Comparison of ENCODE assay signal across 9 mouse cellular contexts in the genomic region with DNA sequence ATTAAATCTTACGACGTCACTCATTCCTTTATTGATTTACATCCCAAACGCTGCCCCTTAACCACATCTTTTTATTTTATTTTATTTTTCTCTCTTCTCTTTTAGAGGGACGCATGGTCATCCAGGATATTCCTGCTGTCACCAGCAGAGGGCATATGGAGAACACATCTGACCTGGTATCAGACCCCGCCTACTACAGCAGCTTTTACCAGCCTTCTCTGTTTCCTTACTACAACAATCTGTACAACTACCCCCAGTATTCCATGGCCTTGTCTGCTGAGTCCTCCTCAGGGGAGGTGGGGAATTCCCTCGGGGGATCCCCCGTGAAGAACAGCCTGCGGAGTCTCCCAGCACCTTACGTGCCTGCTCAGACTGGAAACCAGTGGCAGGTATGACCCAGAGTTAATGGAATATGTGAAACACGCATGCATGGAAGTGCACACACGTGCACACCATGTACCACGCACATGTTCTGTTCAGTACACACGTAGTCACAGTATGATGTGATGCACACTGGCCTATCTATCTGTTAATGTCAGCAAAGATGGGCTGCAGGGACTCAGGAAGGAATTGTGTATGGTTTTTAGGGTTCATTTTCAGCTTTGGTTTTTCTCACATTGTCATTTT. TPM values are rescaled to one million over a fixed set of nuclear protein-coding genes. Genes with fewer than 3 reads are reported as not detected.
DNase-seq lines count a peak whose midpoint lies in the region; ATAC-seq and TF ChIP-seq lines count a peak whose summit lies in the region.
"Had no signal": no experiment of that assay in that cellular context is flagged by ENCODE, and none has a peak within 500 bp of the region (broad histone marks: within the 10 kb centered on the region; RNA-seq: fewer than 3 reads in every experiment).

No protein-coding gene starts in this region.

- peaks cover 9 to 55% of the 10 kb centered on the region in 2 experiments; a peak in 3 of 4 replicates for H3K4me1 ChIP-seq in CH12.LX (ENCODE audit: control insufficient read depth in 1 of 2, insufficient read depth in 2 of 2)
- H3K4me1 ChIP-seq in embryonic facial prominence, embryonic 11.5 days (ENCODE audit: control insufficient read depth, insufficient read depth, low read length): no peaks in the 10 kb centered on the region
- no peaks in the 10 kb centered on the region for H3K4me1 ChIP-seq in lung, adult 2 months (ENCODE audit: control insufficient read depth, insufficient read depth, low read length)

- peak; percentile 64 for DNase-seq in CH12.LX (ENCODE audit: extremely low read depth)
- DNase-seq in adrenal gland, adult 8-10 months: peak; percentile 24
- DNase-seq in embryonic facial prominence, embryonic 11.5 days (ENCODE audit: low spot score): peak; percentile 83
- DNase-seq in heart, postnatal 14 days: peak; percentile 34 to 63
- DNase-seq in layer of hippocampus, adult 11-12 months (ENCODE audit: low spot score): peak; percentile 60
- DNase-seq in lung, adult 2 months: peak; percentile 28
- DNase-seq in retina, embryonic 14.5 days (ENCODE audit: low spot score): peak; percentile 84

- H3K4me3 ChIP-seq in CH12.LX (replicated peaks in 1 of 3; ENCODE audit: low read depth in 2 of 3, low read length in 2 of 3, poor library complexity in 1 of 3): no peak overlapping the region
- H3K4me3 ChIP-seq in embryonic facial prominence, embryonic 11.5 days (ENCODE audit: low read depth, low read length): no peak overlapping the region
- H3K4me3 ChIP-seq in lung, adult 2 months (replicated peaks; ENCODE audit: extremely low read depth, low read depth, low read length): no peak overlapping the region

- H3K27ac ChIP-seq in CH12.LX (ENCODE audit: insufficient read depth, low read depth): no peak overlapping the region
- no peak overlapping the region for H3K27ac ChIP-seq in embryonic facial prominence, embryonic 11.5 days (replicated peaks; ENCODE audit: low read depth, low read length)

- H3K9ac ChIP-seq in CH12.LX (ENCODE audit: insufficient read depth, low read depth): no peak overlapping the region
- H3K9ac ChIP-seq in embryonic facial prominence, embryonic 11.5 days (replicated peaks; ENCODE audit: low read length): no peak overlapping the region

- intact Hi-C loops in heart, postnatal 14 days (cut with DNase I): loop anchor here (5.0 kb wide), 1 partner anchor 636 kb away; no protein-coding TSS in a partner anchor

- in situ Hi-C loops in CH12.LX (cut with MboI; ENCODE audit: low pct_ligation_motif_present, low pct_unique_long_range_greater_than_20kb, low sequenced_read_pairs): loop anchor here (5.0 kb wide), 1 partner anchor 91 kb away; no protein-coding TSS in a partner anchor

- peaks cover 10% of the 10 kb centered on the region for H3K9me3 ChIP-seq in CH12.LX (replicated peaks; ENCODE audit: low read length)
- H3K9me3 ChIP-seq in embryonic facial prominence, embryonic 11.5 days (replicated peaks; ENCODE audit: control insufficient read depth, low read length): no peaks in the 10 kb centered on the region

- 43% methylated on average over 13 of the region's 13 CpGs for WGBS in embryonic facial prominence, embryonic 11.5 days
- 31% methylated on average over 13 of the region's 13 CpGs for WGBS in lung, adult 2 months

- H3K79me2 ChIP-seq in CH12.LX (replicated peaks; ENCODE audit: control insufficient read depth, extremely low read depth, insufficient read depth, poor library complexity, severe bottlenecking): no peaks in the 10 kb centered on the region

- no peak for TF ChIP-seq POLR2A in CH12.LX (IDR thresholded peaks at IDR 0.05; ENCODE audit: low read depth, low read length)
- TF ChIP-seq POLR2A in lung, adult 2 months (IDR thresholded peaks at IDR 0.05; ENCODE audit: borderline replicate concordance, extremely low read depth, low read depth, low read length): no peak

- TF ChIP-seq RAD21 in CH12.LX (IDR thresholded peaks at IDR 0.05; ENCODE audit: low read depth, low read length): peak; percentile 77

- no peak overlapping the region for H3K4me2 ChIP-seq in CH12.LX (ENCODE audit: insufficient read depth, low read depth, poor library complexity, severe bottlenecking)
- H3K4me2 ChIP-seq in embryonic facial prominence, embryonic 11.5 days (ENCODE audit: low read depth, low read length): no peak overlapping the region

- 0 out of 2 replicates have a peak, but pooled peaks have one; percentile 67 for ATAC-seq in embryonic facial prominence, embryonic 11.5 days (replicated peaks; ENCODE audit: insufficient number of reproducible peaks, low FRiP score, low TSS enrichment, low read depth)
- ATAC-seq in monocyte, adult 5-6 weeks (replicated peaks; ENCODE audit: insufficient number of reproducible peaks, low FRiP score, low TSS enrichment, poor library complexity, severe bottlenecking): no peak

- H3K36me3 ChIP-seq in CH12.LX (replicated peaks in 1 of 2; ENCODE audit: control insufficient read depth in 1 of 2, insufficient read depth in 1 of 2, low read length in 1 of 2): no peaks in the 10 kb centered on the region
- no peaks in the 10 kb centered on the region for H3K36me3 ChIP-seq in embryonic facial prominence, embryonic 11.5 days (replicated peaks; ENCODE audit: control insufficient read depth, insufficient read depth, low read depth, low read length)

- dilution Hi-C loops in CH12.LX (cut with MboI; ENCODE audit: extremely low pct_ligation_motif_present, extremely low pct_unique_long_range_greater_than_20kb, low sequenced_read_pairs): no loop called here

- TF ChIP-seq CTCF in CH12.LX (conservative IDR thresholded peaks at IDR 0.05 in 1 of 2, IDR thresholded peaks at IDR 0.05 in 1 of 2; ENCODE audit: low read depth in 2 of 2, low read length in 2 of 2): peak; percentile 58 to 83
- peak; percentile 51 for TF ChIP-seq CTCF in lung, adult 2 months (IDR thresholded peaks at IDR 0.05; ENCODE audit: insufficient read depth, low read length)

- TF ChIP-seq EP300 in CH12.LX (IDR thresholded peaks at IDR 0.05; ENCODE audit: low read length): no peak

- no peaks in the 10 kb centered on the region for H3K27me3 ChIP-seq in CH12.LX (replicated peaks)
- H3K27me3 ChIP-seq in embryonic facial prominence, embryonic 11.5 days (ENCODE audit: control insufficient read depth, insufficient read depth, low read length): no peaks in the 10 kb centered on the region

TF ChIP-seq in CH12.LX, 34 proteins besides CTCF, POLR2A, EP300 and RAD21:
- TF ChIP-seq MXI1 (IDR thresholded peaks at IDR 0.05; ENCODE audit: low read depth, low read length): no peak
- no peak for TF ChIP-seq NELFE (IDR thresholded peaks at IDR 0.05; ENCODE audit: low read depth, low read length)
- peak; percentile 12; the same call in 1 of the 2 replicates for TF ChIP-seq IRF4 (IDR thresholded peaks at IDR 0.05; ENCODE audit: low read depth, low read length)
- TF ChIP-seq TCF12 (IDR thresholded peaks at IDR 0.05; ENCODE audit: low read depth, low read length): no peak
- no peak for TF ChIP-seq MAZ (IDR thresholded peaks at IDR 0.05; ENCODE audit: low read depth, low read length)
- peak; percentile 84 for TF ChIP-seq SMC3 (IDR thresholded peaks at IDR 0.05; ENCODE audit: low read depth, low read length)
- TF ChIP-seq E2F4 (IDR thresholded peaks at IDR 0.05; ENCODE audit: insufficient replicate concordance, low read depth, low read length): no peak
- TF ChIP-seq JUND (conservative IDR thresholded peaks at IDR 0.05; ENCODE audit: low read depth, low read length): no peak
- TF ChIP-seq ETS1 (conservative IDR thresholded peaks at IDR 0.05; ENCODE audit: low read depth, low read length): no peak
- 0 out of 2 replicates have a peak, but pooled peaks have one; percentile 17 for TF ChIP-seq MYC (IDR thresholded peaks at IDR 0.05; ENCODE audit: low read depth, low read length)
- TF ChIP-seq BHLHE40 (IDR thresholded peaks at IDR 0.05; ENCODE audit: low read depth, low read length): peak; percentile 44; the same call in 1 of the 2 replicates
TF ChIP-seq in CH12.LX: peak in this region for 4.

RNA-seq across cellular contexts. Expression of gene Dmrt1, which starts 40.4 kb away (rescaled TPM):
- total RNA-seq in CH12.LX (2012; rRNA removed) (not detected in 2 replicates), CH12.LX (2014; rRNA removed) (0.24 and 0.50 TPM in 2 replicates)
- polyA plus RNA-seq in CH12.LX (2012; ENCODE audit: insufficient read length, low read depth): 0.30 TPM in 1 of 2 replicates, not detected in the other
- total RNA-seq in adrenal gland, adult 8-10 months (2022): not detected
- polyA plus RNA-seq in embryonic facial prominence, embryonic 11.5 days (2014; fragmentation: Nextera tagmentation; extraction: Ambion mirVana): 0.11 and 0.52 TPM in 2 replicates
- total RNA-seq in heart, postnatal 14 days (2021): not detected
- polyA plus RNA-seq in lung, adult 2 months (2012; rRNA removed): not detected in 2 replicates
- total RNA-seq in monocyte, adult 5-6 weeks (2017): not detected in 3 replicates
- total RNA-seq: gastrocnemius, postnatal 4 days had no signal

Comparison
In these comparisons a context has a peak if more than half of its experiments do, and no peak if none do; other contexts are left out.
1. DNase-seq: peak in every context shown above with its lines; median percentile 84 in retina, embryonic 14.5 days; 83 in embryonic facial prominence, embryonic 11.5 days; 64 in CH12.LX; 60 in layer of hippocampus, adult 11-12 months; 48 in heart, postnatal 14 days; 28 in lung, adult 2 months; 24 in adrenal gland, adult 8-10 months.